Mouse (Mus musculus) bone marrow macrophage, adult 2 months (primary cell): ENCODE measurements around the gene Pgm2.

Source experiments
- CTCF ChIP-seq: IDR thresholded peaks from 2 replicates; pipeline ENCODE4 v1.5.1; 2012; ENCODE audit warnings: low read depth, mild to moderate bottlenecking, low read length, moderate library complexity
- POLR2A ChIP-seq: IDR thresholded peaks from 2 replicates; pipeline ENCODE4 v1.6.1; 2012; ENCODE audit warnings: mild to moderate bottlenecking, low read depth, low read length, borderline replicate concordance

DNA sequence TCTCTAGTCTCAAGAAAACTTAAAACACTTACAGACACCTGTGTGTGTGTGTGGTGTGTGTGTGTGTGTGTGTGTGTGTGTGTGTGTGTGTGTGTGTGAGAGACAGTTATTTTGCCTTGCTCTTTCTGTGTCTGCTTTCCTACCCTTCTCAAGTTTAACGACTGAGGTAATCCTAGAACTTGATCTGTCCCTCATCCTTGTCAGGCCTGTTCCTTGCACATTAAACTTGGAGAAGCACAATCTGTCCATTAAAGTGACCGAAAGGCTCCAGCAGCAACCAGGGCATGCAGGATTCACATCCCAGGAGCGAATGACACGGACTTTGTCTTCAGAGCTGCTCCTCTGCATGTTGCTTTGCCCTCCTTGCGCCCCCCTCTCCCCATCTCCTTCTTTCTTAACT, 69.8 kb downstream of the Pgm2 start:
- no peak for TF ChIP-seq CTCF
- no peak for TF ChIP-seq POLR2A
